Mouse (Mus musculus): Measurements from ENCODE around the gene Lhfp.
"Not testable (repeated sequence)": the region's sequence is repeated elsewhere in the genome, so short reads cannot be mapped to it uniquely, and the experiment has no call there.

The Lhfp gene

DNA sequence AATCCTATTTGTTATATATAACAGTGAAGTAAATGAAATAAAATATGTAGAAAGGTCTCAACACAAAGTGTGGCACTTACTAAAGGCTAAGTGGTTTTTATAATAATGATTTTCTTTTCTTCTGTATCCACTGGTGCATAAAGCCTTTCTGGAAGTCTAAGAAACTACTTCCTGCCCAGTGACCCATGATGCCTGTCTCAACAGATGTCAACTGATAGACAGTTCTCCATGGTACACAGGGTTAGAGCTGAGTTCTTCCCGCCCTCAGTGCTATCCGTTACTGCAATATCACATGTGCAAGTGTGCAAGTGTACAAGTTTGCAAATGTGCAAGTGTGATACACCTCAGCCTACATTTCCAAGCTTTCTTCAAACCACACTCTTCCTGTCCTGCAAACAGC lies 236.7 kb downstream of the Lhfp start:
- DNase-seq (ENCODE audit: low spot score): no peak

DNA sequence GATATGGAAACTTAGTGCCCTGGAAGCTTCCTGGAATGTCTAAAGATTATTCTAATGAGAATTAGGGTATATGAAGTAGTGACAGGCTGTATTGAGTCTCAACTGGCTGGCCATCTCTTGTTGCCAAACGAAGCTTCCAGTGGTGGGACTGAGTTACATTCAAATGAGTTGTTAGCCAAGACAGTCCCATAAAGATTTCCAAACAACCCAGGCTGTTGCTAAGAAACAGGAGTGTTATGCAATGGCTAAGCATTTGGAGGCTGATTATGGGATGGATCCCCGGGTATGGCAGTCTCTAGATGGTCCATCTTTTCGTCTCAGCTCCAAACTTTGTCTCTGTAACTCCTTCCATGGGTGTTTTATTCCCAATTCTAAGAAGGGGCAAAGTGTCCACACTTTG lies 240.7 kb downstream of the Lhfp start:
- not testable (repeated sequence) for DNase-seq (ENCODE audit: low spot score)

DNA sequence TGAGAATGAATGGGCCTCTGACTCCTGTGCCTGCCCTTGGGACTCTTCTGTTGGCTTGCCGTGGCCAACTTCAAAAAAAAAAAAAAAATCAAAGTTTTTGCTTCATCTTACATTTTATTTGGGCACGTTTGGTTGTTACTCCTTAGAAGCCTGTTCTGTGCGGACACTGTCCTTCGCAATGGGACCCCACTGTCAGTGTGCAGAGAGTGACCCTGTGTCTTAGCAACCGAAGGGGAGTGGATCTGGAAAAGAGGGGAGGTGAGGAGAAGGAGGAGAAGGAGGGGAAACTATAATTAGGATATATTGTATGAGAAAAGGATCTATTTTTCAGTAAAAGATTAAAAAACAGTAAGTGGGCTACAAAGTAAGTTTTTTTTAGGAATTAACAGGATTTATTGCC lies 242.7 kb downstream of the Lhfp start:
- no peak for DNase-seq (ENCODE audit: low spot score)

DNA sequence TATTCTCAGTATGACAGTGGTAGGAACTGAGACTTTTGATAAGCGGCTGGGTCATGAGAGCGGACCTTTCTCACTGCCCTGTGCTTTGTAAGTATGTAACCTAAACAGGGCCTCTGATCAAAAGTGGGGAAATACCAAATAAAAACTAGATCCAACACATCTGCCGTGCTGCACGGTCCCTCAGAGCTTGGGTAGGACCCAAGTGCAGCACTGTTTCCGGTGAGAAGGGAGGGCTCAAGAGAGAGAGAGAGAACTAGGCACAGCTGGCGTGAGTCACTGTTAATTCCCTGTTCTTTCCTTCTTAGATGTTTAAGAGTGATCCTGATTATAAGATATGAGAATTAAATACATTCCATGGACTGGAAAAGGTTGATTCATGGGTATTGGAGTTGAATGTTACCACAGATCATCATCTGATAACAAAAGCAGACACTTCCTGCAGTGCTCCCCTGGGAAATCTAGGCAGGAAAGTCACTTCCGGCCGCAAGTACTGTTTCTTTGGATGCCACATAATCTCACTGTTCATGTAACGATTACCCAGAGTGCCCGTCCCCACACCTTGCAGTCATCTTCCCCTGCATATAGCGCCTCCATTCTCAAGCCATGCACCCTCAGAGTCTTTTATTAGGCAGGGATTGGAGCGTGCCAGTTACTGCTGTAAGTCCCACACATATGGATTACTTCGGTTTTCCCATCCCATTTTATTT lies 243.3 kb downstream of the Lhfp start:
- no peak for DNase-seq (ENCODE audit: low spot score)

DNA sequence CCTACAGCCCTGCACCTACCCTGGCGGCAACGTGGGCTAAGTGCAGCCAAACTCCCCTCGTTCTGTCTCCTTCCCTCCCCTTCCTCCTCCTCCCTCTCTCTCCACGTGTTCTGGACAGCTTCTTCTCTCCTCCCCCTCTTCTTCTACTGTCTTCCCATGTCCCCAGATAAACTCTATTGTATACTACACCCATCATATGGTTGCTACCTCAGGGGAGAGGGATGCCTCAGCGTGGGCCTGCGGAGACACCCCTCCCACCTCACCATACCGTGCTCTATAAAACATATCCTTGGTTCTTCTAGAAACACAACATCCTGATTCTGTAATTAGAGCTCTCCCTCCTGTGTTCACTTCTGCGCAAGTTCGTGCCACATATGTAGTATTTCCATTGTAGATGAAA lies 247.3 kb downstream of the Lhfp start:
- no peak for DNase-seq (ENCODE audit: low spot score)

DNA sequence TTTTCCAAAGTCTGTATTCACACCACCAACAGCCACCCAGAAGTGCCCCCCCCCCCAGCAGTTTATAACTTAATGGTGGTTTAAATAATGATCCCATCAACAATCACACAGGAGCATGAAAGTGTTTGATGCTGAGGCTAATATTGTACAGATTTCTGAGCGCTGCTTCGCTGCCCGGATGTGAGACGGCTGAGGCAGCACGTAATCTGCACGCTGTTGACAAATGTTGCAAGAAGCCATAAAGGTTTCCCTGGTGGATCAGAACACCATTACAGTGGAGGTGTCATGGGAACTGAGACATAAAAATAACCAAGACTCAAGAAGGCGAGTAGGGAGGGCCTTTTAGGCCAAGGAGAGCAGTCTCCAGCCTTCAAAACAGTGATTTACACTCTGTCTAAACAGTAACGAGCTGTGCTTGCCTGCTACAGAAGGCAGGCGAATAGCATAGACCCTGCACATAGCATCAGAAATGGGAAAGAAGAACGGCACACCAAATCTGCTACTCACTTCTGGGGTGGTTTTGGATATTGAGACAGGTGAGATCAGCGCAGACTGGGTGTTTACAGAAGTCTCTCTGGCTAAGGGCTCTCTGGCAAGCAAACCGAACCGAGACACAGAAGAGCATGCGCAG lies 248.4 kb downstream of the Lhfp start:
- peak; percentile 24 for DNase-seq (ENCODE audit: low spot score)

DNA sequence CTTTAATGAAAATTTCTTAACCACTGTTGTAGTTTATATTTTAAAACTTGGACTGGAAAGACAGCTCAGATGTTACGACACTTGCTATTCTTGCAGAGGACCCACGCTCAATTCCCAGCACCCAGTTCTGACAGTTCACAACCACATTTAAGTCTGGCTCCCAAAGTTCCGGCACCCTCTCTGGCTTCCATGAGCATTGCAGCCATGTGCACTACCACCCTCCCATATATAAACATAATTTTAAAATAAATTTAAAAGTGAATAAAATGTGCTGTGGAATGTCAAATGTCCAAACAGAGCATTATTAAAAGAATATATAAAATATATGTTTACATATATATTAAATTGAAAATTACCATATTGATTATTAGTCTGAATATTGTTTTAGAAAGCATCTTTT lies 249.9 kb downstream of the Lhfp start:
- no peak for DNase-seq (ENCODE audit: low spot score)

DNA sequence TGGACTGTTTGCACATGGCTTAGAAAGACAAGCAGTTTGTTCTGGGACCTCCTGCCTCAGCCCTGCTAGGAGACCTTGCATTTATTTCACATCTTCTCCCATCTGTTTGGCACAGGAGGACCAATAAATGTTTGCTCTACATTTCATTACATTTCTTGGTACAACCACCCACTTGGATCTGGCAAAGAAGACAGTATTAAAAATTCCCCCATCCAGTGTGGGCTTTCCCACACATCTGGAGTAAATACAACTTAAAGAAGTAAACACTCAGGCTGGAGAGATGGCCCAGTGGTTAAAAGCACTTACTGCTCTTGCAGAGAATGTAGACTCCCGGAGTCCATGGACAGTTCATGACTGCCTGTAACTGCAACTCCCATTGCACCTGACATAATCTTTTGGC lies 250.6 kb downstream of the Lhfp start:
- DNase-seq (ENCODE audit: low spot score): no peak

DNA sequence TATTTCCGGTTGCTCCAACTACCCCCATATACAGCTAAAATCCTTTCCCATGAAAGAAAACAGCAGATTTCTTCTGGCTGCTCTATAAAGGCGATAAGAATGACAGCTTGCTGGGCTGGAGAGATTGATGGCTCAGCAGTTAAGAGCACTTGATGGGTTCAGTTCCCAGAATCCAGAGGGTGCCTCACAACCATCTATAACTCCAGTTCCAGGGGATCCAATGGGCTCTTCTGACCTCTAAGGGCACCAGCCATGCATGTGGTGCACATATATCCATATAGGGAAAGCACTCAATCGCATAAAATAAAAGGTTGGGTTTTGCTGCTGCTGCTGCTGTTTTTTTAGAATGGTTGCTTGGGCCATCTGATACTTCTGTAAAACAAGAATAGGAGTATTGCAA lies 251.1 kb downstream of the Lhfp start:
- DNase-seq (ENCODE audit: low spot score): no peak

DNA sequence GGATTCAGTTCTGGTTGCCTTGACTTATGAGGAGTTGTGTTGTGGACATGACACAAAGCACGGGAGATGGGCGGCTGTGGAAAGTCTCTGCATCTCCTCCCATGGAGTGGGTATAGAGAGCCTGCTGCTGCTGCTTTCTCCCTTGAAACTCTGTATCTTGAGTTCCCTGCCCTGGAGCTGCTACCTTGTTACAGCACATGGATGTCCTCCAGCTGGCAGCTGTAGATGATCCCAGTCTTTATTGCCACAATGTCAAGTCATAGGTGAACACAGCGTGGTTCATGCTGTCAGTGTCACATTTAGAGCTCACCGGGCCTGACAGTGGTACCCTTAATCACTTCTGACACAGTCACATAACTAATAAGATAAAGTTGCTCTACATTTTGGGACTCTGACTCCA lies 251.7 kb downstream of the Lhfp start:
- no peak for DNase-seq (ENCODE audit: low spot score)

DNA sequence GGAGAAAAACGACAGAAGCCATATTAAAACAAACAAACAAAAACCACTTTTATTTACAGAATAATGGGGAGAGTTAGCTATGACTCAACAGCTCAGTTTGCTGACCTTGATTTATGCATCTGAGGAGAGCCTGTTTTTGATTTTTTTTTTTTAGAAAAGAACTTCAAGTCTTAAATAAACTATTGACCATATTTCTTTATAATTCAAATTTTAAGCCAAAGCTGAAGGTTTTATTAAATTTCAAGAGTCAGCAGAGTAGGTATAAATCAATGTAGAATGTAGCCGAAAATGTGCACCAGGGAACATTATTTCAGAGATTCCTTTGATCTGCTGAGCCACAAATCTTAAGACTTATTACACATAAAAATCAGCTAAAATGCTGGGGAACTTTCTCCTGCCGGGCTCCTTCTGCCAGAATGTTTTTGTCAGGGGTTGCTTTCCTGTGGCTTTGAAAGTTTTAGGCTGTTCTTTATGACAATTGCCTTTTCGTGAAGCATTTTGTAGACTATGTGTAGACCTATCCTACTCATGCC lies 252.6 kb downstream of the Lhfp start:
- DNase-seq (ENCODE audit: low spot score): no peak

DNA sequence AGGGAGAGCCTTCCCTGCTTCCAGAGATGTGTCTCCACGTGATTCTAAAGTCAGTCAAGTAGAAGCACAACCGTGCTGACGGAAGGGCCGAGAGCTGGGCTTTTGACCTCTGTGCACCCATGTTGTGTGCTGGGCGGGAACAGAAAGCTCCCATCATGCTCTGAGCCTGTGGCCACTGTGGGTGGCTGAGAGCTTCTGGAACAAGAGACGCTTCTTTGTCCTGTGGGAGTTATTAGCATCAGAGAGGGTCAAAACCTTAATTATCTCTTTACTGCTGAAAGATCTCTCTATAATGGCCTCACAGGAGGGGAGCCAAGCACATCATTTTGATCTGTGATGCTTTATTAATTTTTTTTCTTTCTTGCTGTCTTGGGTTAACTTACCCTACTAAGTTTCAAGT lies 253.5 kb downstream of the Lhfp start:
- no peak for DNase-seq (ENCODE audit: low spot score)

DNA sequence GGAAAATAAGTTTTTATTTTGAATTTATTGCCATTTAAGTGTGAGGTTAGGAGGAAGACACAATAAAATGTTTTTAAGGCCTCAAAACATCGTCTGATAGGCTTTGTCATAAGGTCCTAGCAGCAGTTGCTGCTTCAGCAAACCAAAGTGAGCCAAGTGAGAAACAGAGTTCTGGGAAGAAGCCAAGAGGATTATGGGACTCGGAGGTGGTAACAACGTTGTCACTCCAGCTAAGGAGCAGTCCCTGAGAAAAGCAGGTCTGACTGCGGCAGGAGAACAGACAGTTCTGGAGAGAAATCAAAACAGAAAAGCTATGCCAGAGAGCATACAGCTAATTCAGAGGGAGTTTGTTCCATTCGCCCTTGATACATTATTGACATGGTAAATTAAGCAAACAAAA lies 260.5 kb downstream of the Lhfp start:
- no peak for DNase-seq (ENCODE audit: low spot score)

DNA sequence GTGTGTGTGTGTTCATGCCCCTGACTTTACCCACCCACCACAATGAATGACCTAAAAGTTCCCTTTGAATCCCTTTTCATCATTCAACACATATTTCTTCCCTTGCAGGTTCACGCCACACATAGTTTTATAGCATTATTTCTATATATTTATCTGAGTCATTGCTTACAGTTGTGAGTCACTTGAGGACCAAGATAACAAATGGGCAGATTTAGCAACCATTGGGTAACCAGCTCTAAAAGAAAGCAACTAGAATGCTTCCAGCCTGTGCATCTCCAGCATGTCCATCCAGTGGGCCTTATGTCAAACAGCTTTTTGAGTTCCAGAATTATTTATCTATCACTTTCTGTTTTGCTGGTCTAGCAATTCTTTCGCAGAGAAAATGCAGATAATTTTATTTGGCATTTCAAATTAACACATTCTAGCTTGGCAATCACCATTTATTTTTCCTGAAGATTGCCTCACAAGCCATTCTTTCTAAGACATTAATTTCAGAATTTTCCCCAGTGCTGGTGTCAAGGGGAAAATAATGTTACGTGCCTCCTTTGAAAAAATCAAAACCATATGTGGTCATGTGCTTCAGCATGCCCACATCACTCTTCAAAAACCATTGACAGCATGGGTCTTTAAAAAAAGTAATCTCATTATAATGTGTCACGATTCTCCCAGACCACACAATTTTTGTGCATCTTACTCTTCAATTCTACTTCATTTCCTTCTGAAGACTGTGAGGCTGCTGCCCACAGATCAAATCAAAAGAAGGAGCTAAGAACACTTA lies 263.0 kb downstream of the Lhfp start:
- no peak for DNase-seq (ENCODE audit: low spot score)

DNA sequence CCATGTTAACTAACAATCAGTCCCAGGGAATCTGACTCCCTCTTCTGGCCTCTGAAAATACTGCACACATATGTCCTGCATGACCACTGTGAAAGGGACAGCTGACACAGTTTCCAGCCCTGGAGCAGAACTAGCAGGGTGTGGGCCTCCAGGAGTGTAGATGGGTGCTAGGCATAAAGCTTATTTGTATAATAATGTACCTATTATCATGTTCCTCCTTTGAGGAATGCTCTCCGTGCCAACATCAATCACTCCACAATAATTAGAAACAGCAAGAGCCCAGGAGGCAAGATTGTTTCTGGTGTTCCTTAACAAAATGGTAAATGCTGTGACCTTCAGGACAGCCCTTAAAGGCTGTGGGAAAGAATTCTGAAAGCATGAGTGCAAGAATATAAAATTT lies 264.5 kb downstream of the Lhfp start:
- DNase-seq (ENCODE audit: low spot score): no peak

DNA sequence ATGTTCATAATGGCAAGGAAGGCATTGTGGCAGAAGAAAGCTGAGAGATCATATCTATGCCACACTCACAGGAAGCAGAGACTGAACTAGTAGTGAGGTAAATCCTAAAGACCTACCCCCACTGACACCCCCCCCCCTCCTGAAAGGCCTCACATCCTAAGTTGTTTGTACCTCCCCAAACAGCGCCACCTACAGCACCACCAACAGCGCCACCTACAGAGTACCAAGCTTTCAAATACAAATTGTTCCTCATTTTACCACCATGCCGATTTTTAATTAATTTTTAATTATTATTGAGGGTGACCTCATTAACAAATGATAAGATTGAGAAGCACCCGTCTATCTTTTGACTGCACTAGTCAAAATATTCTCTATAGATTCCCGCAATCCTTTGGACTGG lies 267.3 kb downstream of the Lhfp start:
- no peak for DNase-seq (ENCODE audit: low spot score)

DNA sequence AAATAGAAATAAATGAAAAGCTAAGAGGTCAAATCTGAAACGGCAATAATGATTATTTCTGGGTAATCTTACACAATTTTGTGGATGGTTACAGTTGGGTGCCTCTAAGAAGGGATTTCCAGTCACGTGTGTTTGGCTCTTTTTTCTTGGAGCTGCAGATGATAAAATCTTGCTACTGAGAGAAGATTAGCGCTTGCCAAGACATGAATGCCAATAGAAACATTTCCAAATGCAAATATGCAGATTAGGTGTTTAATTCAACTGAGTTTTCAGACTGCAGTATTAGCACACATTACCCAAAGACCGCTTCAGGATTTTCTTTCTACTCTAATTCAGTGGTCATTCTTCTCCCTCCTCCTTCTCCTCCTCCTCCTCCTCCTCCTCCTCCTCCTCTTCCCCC lies 268.8 kb downstream of the Lhfp start:
- no peak for DNase-seq (ENCODE audit: low spot score)

DNA sequence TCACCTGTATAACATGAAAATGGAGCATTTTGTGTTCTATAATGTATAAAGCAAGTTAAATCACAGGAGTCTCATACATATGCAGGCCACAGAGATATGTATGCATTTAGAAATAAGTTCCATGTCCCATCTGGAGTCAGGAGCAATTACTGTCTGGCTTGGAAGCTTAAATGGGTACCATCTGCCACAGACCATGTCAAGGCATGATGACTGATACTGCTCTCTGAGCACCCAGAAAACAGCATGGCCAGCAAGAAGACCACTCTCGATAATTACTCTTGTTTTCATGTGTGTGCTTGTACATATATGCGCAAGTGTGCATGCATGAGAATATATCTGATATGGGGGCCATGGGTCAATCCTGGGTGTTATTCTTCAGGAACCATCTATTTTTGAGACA lies 269.3 kb downstream of the Lhfp start:
- no peak for DNase-seq (ENCODE audit: low spot score)
